Mouse (Mus musculus) small intestine, adult 2 months (tissue): ENCODE results near the gene Scnn1b. TPM values are rescaled to one million over a fixed set of nuclear protein-coding genes. Genes with fewer than 3 reads are reported as not detected.

ENCODE experiments used
- H3K27ac ChIP-seq: fragments of 200-500 bp; 2 replicates; pipeline ENCODE4 v1.5.1; 2012; ENCODE audit warnings: low read depth, low read length, control low read depth, inconsistent platforms; ENCODE audit not compliant: insufficient read depth
- H3K27me3 ChIP-seq: fragments of 200-500 bp; 2 replicates; pipeline ENCODE4 v1.6.1; 2012; ENCODE audit warnings: mild to moderate bottlenecking, moderate library complexity, low read length, inconsistent platforms; ENCODE audit not compliant: control insufficient read depth, insufficient read depth
- H3K36me3 ChIP-seq: fragments of 200-500 bp; 2 replicates; pipeline ENCODE4 v1.6.1; 2012; ENCODE audit warnings: mild to moderate bottlenecking, low read length, control low read depth, inconsistent platforms; ENCODE audit not compliant: control insufficient read depth, insufficient read depth
- H3K4me1 ChIP-seq: fragments of 200-500 bp; 2 replicates; pipeline ENCODE4 v1.6.1; 2012; ENCODE audit warnings: low read length, inconsistent platforms, mixed read lengths; ENCODE audit not compliant: control insufficient read depth, insufficient read depth, insufficient read length
- H3K4me3 ChIP-seq: fragments of 200-500 bp; 2 replicates; pipeline ENCODE4 v1.5.1; 2012; ENCODE audit warnings: low read depth, mild to moderate bottlenecking, control low read depth, inconsistent platforms, low read length, moderate library complexity
- CTCF ChIP-seq: fragments of 200-500 bp; IDR thresholded peaks from 2 replicates; pipeline ENCODE4 v1.5.1; 2012; ENCODE audit warnings: low read depth, mild to moderate bottlenecking, control low read depth, inconsistent platforms, low read length, moderate library complexity, mixed read lengths; ENCODE audit not compliant: insufficient replicate concordance, insufficient read length; ENCODE audit errors: extremely low read depth
- POLR2A ChIP-seq: fragments of 200-500 bp; IDR thresholded peaks from 2 replicates; pipeline ENCODE4 v1.6.1; 2012; ENCODE audit warnings: low read depth, mild to moderate bottlenecking, control low read depth, inconsistent platforms, low read length, moderate library complexity
- WGBS: fragments of 180-500 bp; shearing (Covaris S2); methylation state at CpG from one replicate; pipeline ENCODE4 v1.1.7; 2018; 5-methylcytosine and 5-hydroxymethylcytosine counted together
- polyA plus RNA-seq: library from polyadenylated mRNA; depleted of rRNA; stranded (reverse); fragments of >200 nt; gene quantifications from 2 replicates; pipeline ENCODE4 v1.2.3, GENCODE M21; 2012; rRNA removed

Scnn1b gene
- polyA plus RNA-seq = 0.10 and 0.85 TPM in 2 replicates

DNA sequence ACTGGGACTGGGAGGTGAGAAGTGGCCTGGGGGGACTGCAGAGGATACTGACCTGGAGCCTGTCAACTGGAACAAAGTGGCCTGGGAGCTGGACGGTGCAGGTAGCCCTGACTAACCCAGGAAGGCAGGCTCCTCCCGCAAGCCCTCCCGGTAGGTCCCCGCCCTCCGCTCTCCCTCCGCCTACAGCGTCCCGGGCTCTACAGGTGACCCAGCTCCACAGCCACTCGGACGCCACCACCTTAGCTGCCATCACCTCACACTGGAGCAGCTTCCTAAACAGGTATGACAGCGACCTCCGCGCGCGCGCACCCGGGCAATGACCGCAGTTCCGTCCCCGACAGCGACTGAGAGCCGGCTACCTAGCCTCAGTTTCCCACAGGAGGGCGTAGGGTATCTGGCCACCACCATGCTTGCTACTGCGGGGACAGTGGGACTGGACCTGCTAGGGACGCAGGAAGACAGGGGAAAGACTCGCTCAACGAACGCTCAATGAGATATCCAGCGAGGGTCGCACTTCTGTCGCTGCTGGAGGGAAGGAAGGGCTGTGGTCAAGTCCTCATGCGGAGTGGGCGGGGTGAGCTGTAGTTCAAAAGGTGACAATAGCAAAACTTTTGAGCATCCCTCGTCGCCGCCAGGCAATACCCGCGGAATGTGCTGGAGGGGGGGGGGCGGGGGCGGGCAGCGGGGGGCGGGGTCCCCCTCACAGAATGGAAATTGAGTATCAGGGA is at the start of gene Scnn1b:
Gene Scnn1b (plus strand): TSS at position 181 of the 728 bp plus-strand sequence.
- H3K36me3 ChIP-seq = no peaks in the 10 kb centered on the region
- no peaks in the 10 kb centered on the region for H3K4me1 ChIP-seq
- no peak for TF ChIP-seq POLR2A
- TF ChIP-seq CTCF = no peak
- no peak within 1 kb of the TSS for H3K4me3 ChIP-seq
- WGBS = 3% methylated on average over 38 of the region's 42 CpGs
- no peak within 1 kb of the TSS for H3K27ac ChIP-seq
- peaks cover 12% of the 10 kb centered on the region for H3K27me3 ChIP-seq

DNA sequence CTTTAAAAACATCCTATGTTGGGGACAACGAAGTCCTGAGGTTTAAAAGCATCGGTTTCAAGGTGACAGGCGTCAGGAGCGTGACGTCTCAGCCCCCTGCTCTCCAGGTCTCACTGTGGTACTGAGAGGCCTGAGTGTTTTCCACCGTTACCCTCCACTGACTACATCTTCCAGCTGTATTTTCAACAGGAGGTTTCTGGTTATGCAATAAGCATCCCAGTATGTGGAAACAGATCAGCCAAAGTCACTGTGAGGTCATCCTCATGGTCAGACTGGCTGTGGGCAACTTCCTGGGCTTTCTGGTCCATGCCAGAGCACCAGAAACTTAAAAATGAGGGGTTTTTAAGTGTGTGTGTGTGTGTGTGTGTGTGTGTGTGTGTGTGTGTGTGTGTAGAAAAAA is 43.2 kb upstream of the Scnn1b start:
- no peaks in the 10 kb centered on the region for H3K36me3 ChIP-seq
- H3K4me3 ChIP-seq = no peak overlapping the region
- no peaks in the 10 kb centered on the region for H3K4me1 ChIP-seq
- no peak overlapping the region for H3K27ac ChIP-seq
- 83% methylated on average over 6 of the region's 6 CpGs for WGBS
- H3K27me3 ChIP-seq = no peaks in the 10 kb centered on the region
- no peak for TF ChIP-seq CTCF
- TF ChIP-seq POLR2A = no peak

DNA sequence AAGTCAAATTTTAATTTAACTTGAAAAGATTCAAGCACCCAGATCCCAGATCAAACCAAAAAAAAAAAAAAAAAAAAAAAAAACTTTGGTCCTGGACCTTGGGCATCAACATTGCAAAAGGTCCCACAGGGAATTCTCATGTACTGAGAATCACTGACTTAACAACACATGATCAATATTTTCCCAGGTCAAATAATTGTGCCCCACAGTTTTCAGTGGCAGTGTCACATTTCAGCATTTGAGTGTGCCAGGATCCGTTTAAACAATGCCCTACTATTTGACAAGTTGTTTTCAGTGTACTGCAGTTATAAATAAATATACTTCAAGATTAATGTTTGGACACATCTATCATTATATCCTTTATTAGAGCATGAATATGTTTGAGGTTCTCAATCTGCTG is 36.4 kb upstream of the Scnn1b start:
- Histone ChIP-seq H3K36me3 (no peaks in the 10 kb centered on the region), H3K4me3 (no peak overlapping the region), H3K4me1 (no peaks in the 10 kb centered on the region), H3K27ac (no peak overlapping the region), H3K27me3 (no peaks in the 10 kb centered on the region)
- TF ChIP-seq POLR2A = no peak
- TF ChIP-seq CTCF = no peak
- WGBS = 72% methylated on average over 1 of the region's 1 CpGs

DNA sequence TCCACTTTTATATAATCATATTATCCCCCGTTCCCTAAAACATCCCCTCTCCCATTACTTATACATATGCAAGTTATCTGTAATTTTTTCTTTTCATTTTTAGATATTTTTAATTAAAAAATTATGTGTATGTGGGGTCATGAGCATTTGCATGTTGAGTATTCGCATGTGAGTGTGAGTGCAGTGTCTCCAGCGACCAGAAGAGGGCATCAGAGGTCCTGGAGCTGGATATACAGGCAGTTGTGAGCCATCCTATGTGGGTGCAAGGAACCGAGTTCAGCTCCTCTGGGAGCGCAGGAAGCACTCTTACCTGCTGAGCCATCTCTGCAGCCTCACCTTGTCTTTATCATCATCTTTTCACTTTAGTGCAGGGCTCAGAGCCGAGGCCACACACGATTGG is 29.4 kb upstream of the Scnn1b start:
- WGBS = 85% methylated on average over 7 of the region's 7 CpGs
- no peak overlapping the region for H3K27ac ChIP-seq
- no peak for TF ChIP-seq POLR2A
- TF ChIP-seq CTCF = no peak
- no peaks in the 10 kb centered on the region for H3K27me3 ChIP-seq
- no peaks in the 10 kb centered on the region for H3K36me3 ChIP-seq
- no peak overlapping the region for H3K4me3 ChIP-seq
- no peaks in the 10 kb centered on the region for H3K4me1 ChIP-seq

DNA sequence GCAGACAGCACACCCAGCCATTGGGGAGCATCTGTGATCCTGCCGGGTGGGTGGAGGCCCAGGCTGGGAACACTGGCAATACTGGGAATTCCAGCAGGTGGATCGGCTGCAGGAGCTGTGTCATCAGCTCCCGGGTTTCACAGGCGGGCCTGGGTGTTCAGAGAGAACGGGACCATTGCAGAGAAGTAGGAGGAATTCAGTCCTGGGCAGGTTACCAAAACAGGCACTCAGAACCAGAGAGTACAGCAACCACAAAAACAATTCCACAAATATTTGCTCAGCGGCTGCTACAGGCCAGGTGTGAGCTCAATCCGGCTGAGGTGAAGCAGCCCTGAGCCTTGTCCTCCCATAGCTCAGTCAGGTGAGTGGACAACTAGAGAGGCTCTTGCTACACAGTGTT is 28.0 kb upstream of the Scnn1b start:
- Histone ChIP-seq H3K4me1 (no peaks in the 10 kb centered on the region), H3K4me3 (no peak overlapping the region), H3K27me3 (no peaks in the 10 kb centered on the region), H3K36me3 (no peaks in the 10 kb centered on the region), H3K27ac (no peak overlapping the region)
- WGBS = 69% methylated on average over 7 of the region's 7 CpGs
- TF ChIP-seq CTCF = no peak
- TF ChIP-seq POLR2A = no peak

DNA sequence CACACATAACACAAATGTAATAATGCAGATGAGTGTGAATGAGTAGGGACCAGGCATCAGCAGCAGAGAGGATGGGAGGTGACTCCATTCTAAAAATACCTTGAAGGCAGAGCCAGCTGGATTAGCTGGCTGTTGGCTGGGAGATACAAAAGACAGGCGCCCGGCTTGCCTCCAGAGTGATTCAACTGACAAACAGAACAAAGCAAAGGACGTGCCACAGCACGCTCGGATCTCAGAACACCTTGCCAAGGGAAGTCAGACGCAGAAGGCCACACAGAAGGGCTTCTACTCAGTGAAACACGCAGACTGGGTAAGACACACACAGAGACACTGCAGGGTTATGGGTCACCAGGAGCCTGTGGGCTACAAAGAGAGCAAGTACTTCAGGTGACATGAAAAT is 24.0 kb upstream of the Scnn1b start:
- Histone ChIP-seq H3K27ac (no peak overlapping the region), H3K4me3 (no peak overlapping the region), H3K36me3 (no peaks in the 10 kb centered on the region), H3K4me1 (no peaks in the 10 kb centered on the region), H3K27me3 (no peaks in the 10 kb centered on the region)
- TF ChIP-seq POLR2A = no peak
- TF ChIP-seq CTCF = no peak
- WGBS = 78% methylated on average over 7 of the region's 7 CpGs

DNA sequence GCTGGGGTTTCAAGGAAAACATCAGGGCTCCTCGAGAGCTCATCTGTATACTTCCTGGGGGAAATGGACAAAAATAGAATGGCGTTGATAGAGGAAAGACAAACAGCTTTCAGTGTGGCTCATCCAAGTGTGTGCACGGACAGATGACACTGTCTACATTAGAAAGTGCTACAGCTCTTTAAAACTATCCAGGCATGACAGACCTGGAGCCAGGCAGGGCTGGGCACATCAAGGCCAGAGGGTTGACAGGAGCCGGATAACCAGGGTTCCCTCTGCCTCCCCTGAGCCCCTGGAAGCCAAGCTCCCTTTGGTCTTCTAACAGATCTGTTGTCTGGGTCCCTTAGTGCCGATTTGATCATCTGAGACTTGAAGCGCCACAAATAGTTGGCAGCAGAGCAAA is 22.6 kb upstream of the Scnn1b start:
- Histone ChIP-seq H3K27me3 (no peaks in the 10 kb centered on the region), H3K4me1 (no peaks in the 10 kb centered on the region), H3K36me3 (no peaks in the 10 kb centered on the region), H3K4me3 (no peak overlapping the region), H3K27ac (no peak overlapping the region)
- 62% methylated on average over 6 of the region's 6 CpGs for WGBS
- TF ChIP-seq CTCF = no peak
